8 mouse cellular contexts compared by ENCODE assay signal in the genomic region with DNA sequence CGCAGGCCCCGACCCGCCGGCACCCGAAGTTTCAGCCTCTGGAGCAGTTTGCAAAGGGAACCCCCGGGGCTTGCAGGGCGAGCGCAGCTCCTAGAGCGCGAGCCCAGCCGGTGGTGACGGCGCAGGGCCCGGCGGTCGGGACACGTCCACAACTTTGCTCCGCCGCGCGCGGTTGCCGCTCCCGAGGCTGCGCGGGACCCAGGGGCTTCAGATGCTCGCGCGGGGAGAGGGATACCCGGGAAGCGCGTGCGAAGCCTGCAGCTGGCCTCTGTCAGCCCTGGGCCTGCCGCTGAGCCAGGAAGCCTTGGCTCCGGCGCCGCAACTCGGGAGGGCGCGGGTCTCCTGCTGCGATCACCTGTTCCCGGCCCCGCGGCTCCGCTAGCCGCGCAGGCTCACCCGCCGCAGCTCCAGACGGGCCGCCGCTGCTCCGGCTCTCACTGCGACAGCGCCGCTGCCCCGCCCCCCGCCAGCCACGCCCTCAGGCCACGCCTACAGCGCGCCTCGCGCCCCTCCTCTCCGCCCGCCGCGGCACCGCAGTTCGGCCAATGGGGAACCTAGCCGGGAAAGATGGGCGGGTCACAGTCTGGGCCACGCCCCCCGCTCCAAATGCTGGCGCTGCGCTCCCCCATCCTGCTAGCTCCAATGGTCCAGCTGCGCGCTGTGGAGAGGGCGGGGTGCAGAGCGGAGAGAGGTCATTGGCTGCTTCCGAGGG. TPM values are rescaled to one million over a fixed set of nuclear protein-coding genes. Genes with fewer than 3 reads are reported as not detected.
DNase-seq lines count a peak whose midpoint lies in the region; ATAC-seq lines count a peak whose summit lies in the region.

A gene (minus strand): TSS at position 456 of the 712 bp plus-strand sequence.

- peak; percentile 100 for DNase-seq in adrenal gland, adult (ENCODE audit: inconsistent age in 2 of 2, low spot score in 1 of 2)
- DNase-seq in embryo, embryonic 10.5 days (ENCODE audit: low spot score) = peak; percentile 99
- DNase-seq in gastrocnemius, postnatal 14 days = peak; percentile 99
- DNase-seq in left cerebral cortex, postnatal 10 days (ENCODE audit: extremely low spot score in 1 of 2, low spot score in 2 of 2) = peak; percentile 98 to 99
- peak; percentile 99 for DNase-seq in right cerebral cortex, postnatal 25 days
- DNase-seq in urinary bladder, postnatal 4 days (ENCODE audit: low spot score in 2 of 2) = peak; percentile 99

- intact Hi-C loops in gastrocnemius, postnatal 14 days (cut with DNase I; ENCODE audit: low total_unique reads) = loop anchor here (5.0 kb wide), 1 partner anchor 102 kb away; no protein-coding TSS in a partner anchor
- intact Hi-C loops in left cerebral cortex, postnatal 10 days (cut with DNase I) = loop anchor here (5.0 kb wide), 2 partner anchors 72 to 152 kb away; a partner anchor contains a TSS

- ATAC-seq in inflammation-experienced regulatory T-cells, adult 6 months = peak; percentile 92
- peak; percentile 95 for ATAC-seq in megakaryocyte-erythroid progenitor cell, adult 5-6 weeks (replicated peaks; ENCODE audit: low FRiP score, low TSS enrichment, poor library complexity, severe bottlenecking)

RNA-seq across cellular contexts. Expression of the gene that starts here (rescaled TPM):
- total RNA-seq in gastrocnemius, postnatal 14 days (2021) = 1 to 10 TPM; 7.9 to 9.5 TPM
- polyA plus RNA-seq in inflammation-experienced regulatory T-cells, adult 6 months (2017; shearing (Covaris generic)) = 1 to 10 TPM in 2 of 3 experiments, under 1 TPM in 1; 0.90 to 1.9 (median 1.1) TPM
- total RNA-seq in left cerebral cortex, postnatal 10 days (2021) = 10 to 100 TPM; 19.9 to 20.1 TPM
- total RNA-seq in megakaryocyte-erythroid progenitor cell, adult 5-6 weeks (2014; fragmentation: Nextera tagmentation) = 0.49 and 0.59 TPM in 2 replicates
- total RNA-seq in megakaryocyte-erythroid progenitor cell, adult 5-6 weeks (2017) = 0.53 TPM in 1 of 2 replicates, not detected in the other

Comparison
In these comparisons a context has a peak if more than half of its experiments do, and no peak if none do; other contexts are left out.
1. Peak in every context shown above with its lines: DNase-seq and ATAC-seq.
2. RNA of the gene that starts here (total RNA-seq): 19.9 to 20.1 TPM in left cerebral cortex, postnatal 10 days and 7.9 to 9.5 TPM in gastrocnemius, postnatal 14 days; 0.49 to 0.59 TPM in megakaryocyte-erythroid progenitor cell, adult 5-6 weeks; every median in the first group is over 4 times any median in the second.
3. Peak in ATAC-seq in megakaryocyte-erythroid progenitor cell, adult 5-6 weeks; RNA of the gene not detected or under 1 TPM.